Mouse (Mus musculus) midbrain, embryonic 15.5 days (tissue): Measurements from ENCODE around the gene Hoxc13. TPM values are rescaled to one million over a fixed set of nuclear protein-coding genes. Genes with fewer than 3 reads are reported as not detected.
A peak's percentile ranks its signal among the peaks of the same experiment; 100 is the strongest.

Source experiments
- ATAC-seq: fragments of 200-750 bp; cut with Nextera tagmentation; replicated peaks from 2 replicates; pipeline ENCODE4 v1.8.0; 2017; ENCODE audit warnings: moderate TSS enrichment
- H3K27ac ChIP-seq: fragments of 300-500 bp; sonication (generic); 2 replicates; pipeline ENCODE4 v1.5.1; 2015; ENCODE audit warnings: mild to moderate bottlenecking, inconsistent platforms
- H3K27me3 ChIP-seq: fragments of 300-500 bp; sonication (generic); replicated peaks from 2 replicates; pipeline ENCODE4 v1.6.1; 2015; ENCODE audit warnings: inconsistent platforms
- H3K36me3 ChIP-seq: fragments of 300-500 bp; sonication (generic); replicated peaks from 2 replicates; pipeline ENCODE4 v1.6.1; 2015; ENCODE audit warnings: inconsistent platforms
- H3K4me1 ChIP-seq: fragments of 300-500 bp; sonication (generic); 2 replicates; pipeline ENCODE4 v1.6.1; 2015; ENCODE audit warnings: inconsistent platforms
- H3K4me2 ChIP-seq: fragments of 300-500 bp; sonication (generic); 2 replicates; pipeline ENCODE4 v1.6.1; 2015; ENCODE audit warnings: inconsistent platforms, mild to moderate bottlenecking, moderate library complexity
- H3K4me3 ChIP-seq: fragments of 300-500 bp; sonication (generic); 2 replicates; pipeline ENCODE4 v1.5.1; 2015; ENCODE audit warnings: mild to moderate bottlenecking, inconsistent platforms
- H3K9ac ChIP-seq: fragments of 300-500 bp; sonication (generic); 2 replicates; pipeline ENCODE4 v1.6.1; 2015; ENCODE audit warnings: mild to moderate bottlenecking, inconsistent platforms
- H3K9me3 ChIP-seq: fragments of 300-500 bp; sonication (generic); 2 replicates; pipeline ENCODE4 v1.6.1; 2016; ENCODE audit warnings: inconsistent platforms
- WGBS: fragments of 180-500 bp; shearing (Covaris S2); methylation state at CpG from one replicate; pipeline ENCODE4 v1.1.7; 2015; ENCODE audit warnings: mixed read lengths; 5-methylcytosine and 5-hydroxymethylcytosine counted together
- polyA plus RNA-seq: library from polyadenylated mRNA; unstranded; fragments of >200 nt; fragmentation: Nextera tagmentation; extraction: Ambion mirVana; gene quantifications from 2 replicates; pipeline ENCODE4 v1.2.1, GENCODE M21; 2015

The Hoxc13 gene
- polyA plus RNA-seq = not detected in 2 replicates

DNA sequence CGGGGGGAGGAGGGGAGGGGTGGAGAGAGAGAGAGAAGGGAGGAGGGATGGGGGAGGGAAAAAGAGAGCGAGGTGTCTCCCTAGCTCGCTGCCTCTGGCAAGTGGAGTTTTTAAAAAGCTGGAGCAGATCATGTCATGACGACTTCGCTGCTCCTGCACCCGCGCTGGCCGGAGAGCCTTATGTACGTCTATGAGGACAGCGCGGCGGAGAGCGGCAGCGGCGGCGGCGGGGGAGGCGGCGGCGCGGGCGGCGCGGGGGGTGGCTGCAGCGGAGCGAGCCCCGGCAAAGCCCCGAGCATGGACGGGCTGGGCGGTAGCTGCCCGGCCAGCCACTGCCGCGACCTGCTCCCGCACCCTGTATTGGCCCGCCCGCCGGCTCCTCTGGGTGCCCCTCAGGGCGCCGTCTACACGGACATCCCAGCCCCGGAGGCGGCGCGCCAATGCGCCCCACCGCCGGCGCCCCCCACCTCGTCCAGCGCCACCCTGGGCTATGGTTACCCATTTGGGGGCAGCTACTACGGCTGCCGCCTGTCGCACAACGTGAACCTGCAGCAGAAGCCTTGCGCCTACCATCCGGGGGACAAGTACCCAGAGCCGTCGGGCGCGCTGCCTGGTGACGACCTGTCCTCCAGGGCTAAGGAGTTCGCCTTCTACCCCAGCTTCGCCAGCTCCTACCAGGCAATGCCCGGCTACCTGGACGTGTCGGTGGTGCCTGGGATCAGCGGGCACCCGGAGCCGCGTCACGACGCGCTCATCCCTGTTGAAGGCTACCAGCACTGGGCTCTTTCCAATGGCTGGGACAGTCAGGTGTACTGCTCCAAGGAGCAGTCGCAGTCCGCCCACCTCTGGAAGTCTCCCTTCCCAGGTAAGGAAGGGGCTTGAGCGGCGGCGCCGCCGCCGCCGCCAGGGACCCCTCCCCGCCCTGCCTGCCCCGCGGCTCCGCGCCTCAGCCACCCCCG, at the start of gene Hoxc13:
Gene Hoxc13, plus strand, starts transcription at position 51 of the 959 bp plus-strand sequence.
- no peak within 1 kb of the TSS for H3K27ac ChIP-seq
- H3K36me3 ChIP-seq = no peaks in the 10 kb centered on the region
- under 1% methylated on average over 82 of the region's 88 CpGs for WGBS
- no peak within 1 kb of the TSS for H3K9ac ChIP-seq
- H3K4me2 ChIP-seq = peak within 1 kb of the TSS; percentile 31
- peaks cover 96% of the 10 kb centered on the region for H3K27me3 ChIP-seq
- H3K4me3 ChIP-seq = peak within 1 kb of the TSS; percentile 8; the same call in 1 of the 2 replicates
- H3K4me1 ChIP-seq = peaks cover 8% of the 10 kb centered on the region; the same call in 1 of the 2 replicates
- ATAC-seq = peak; percentile 56; the same call in 1 of the 2 replicates
- H3K9me3 ChIP-seq = no peaks in the 10 kb centered on the region

DNA sequence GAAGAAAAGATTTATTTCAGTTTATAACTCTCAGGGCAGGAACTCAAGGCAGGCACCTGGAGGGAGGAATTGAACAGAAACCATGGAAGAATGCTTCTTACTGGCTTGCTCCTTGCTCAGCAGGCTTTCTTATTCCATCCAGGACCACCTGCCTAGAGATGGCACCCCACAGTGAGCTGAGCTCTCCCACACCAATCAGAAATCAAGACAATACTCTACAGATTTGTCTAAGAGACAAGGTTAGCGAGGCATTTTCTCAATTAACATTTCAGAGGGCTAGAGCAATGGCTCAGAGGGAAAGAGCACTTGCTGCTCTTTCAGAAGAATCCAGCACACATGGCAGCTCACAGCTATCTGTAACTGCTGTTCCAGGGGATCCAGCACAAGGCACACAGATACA, 35.1 kb upstream of the Hoxc13 start:
- Histone ChIP-seq H3K27me3 (no peaks in the 10 kb centered on the region), H3K4me2 (no peak overlapping the region), H3K4me3 (no peak overlapping the region), H3K9ac (no peak overlapping the region), H3K36me3 (no peaks in the 10 kb centered on the region), H3K27ac (no peak overlapping the region), H3K4me1 (no peaks in the 10 kb centered on the region), H3K9me3 (no peaks in the 10 kb centered on the region)
- WGBS = 28% methylated on average over 1 of the region's 1 CpGs
- no peak for ATAC-seq

DNA sequence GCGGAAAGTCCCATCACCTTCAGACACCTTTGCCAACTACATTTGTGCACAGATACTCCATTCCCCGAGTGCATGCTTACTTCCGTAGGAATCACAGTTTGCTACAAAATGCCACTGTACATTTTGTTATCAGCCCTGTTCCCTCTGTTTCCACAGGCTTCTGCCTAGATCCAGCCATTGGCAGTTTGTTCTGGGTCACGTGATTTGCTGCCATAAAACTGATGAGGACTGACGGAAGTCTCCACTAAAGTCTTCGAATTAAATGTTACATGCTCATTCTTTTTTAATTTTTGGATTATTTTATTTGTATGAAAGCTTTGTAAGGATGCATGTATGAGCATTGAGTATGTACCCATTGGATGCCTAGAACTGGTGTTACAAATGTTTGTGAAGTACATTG, 25.8 kb upstream of the Hoxc13 start:
- ATAC-seq = no peak
- no peak overlapping the region for H3K4me3 ChIP-seq

DNA sequence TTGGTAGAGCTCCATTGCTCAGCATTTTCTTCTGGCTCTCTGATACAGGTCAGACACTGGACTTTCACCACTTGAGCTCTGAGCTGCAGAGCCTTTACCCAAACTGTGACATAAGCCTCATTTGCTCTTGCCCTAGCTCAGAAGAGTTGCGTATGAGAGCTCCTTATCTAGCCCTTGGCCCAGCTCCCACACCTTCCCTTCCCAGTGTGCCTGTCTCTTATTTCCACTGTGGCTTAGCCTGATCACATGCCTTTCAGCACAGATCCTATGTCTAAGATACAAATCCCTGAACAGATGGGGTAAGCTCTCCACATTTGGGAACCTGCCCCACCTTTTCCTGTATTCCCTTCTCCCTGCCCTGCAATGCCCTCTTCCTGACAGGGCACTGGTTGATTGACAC, 16.0 kb upstream of the Hoxc13 start:
- WGBS = 70% methylated on average over 1 of the region's 1 CpGs
- no peak for ATAC-seq
- Histone ChIP-seq H3K27me3 (peaks cover 82% of the 10 kb centered on the region), H3K4me3 (no peak overlapping the region), H3K27ac (no peak overlapping the region), H3K9ac (no peak overlapping the region), H3K4me2 (no peak overlapping the region), H3K9me3 (no peaks in the 10 kb centered on the region), H3K36me3 (no peaks in the 10 kb centered on the region), H3K4me1 (no peaks in the 10 kb centered on the region)

More for the DNA sequence above, 25.8 kb upstream of the Hoxc13 start:
- 93% methylated on average over 6 of the region's 6 CpGs for WGBS
- Histone ChIP-seq H3K4me1 (no peaks in the 10 kb centered on the region), H3K9ac (no peak overlapping the region), H3K9me3 (no peaks in the 10 kb centered on the region), H3K4me2 (no peak overlapping the region), H3K36me3 (no peaks in the 10 kb centered on the region), H3K27ac (no peak overlapping the region), H3K27me3 (peaks cover 4% of the 10 kb centered on the region; the same call in 1 of the 2 replicates)

DNA sequence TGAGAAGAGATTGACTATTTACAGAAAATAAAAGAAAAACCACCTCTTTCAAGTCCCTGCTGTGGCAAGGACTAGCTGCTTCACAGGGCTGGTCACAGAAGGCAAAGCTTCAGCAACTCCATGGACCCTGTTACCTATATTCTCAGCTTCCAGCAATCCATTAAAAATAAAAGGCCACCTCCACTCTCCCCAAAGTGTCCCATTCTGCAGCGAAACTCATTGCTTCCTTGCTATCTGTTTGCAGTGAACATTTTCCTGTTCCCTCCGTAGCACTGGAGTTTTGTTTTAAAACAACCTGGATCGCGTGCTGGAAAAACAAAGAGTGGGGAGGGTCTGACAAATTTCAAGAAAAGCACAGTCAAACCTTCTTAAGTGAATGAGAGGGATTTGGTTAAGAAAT, 11.4 kb upstream of the Hoxc13 start:
- ATAC-seq = no peak

DNA sequence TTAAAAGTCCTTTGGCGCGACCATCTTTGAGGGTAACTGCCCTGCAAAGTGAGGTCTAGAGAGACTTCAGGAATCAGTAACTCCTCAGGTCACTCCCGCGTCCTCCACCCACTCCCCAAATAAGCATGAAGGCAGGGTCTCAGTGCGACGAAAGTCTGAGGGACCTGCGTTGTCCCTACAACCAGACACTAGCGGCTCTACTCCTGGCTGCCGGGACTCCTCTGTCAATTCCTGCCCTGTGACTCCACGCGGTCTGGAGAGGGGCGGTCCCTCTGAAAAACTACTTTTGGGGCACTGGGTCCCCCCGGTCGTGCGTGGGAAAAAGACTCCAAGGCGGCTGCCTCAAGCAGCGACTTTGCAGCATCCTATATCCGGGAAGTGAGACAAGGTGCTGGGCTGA, 10.9 kb upstream of the Hoxc13 start:
- Histone ChIP-seq H3K36me3 (no peaks in the 10 kb centered on the region), H3K9ac (no peak overlapping the region), H3K4me2 (no peak overlapping the region), H3K4me1 (no peaks in the 10 kb centered on the region), H3K27me3 (peaks cover 91% of the 10 kb centered on the region), H3K4me3 (no peak overlapping the region), H3K9me3 (no peaks in the 10 kb centered on the region), H3K27ac (no peak overlapping the region)
- no peak for ATAC-seq
- 0% methylated on average over 18 of the region's 18 CpGs for WGBS

More for the DNA sequence above, 11.4 kb upstream of the Hoxc13 start:
- WGBS = under 1% methylated on average over 4 of the region's 4 CpGs
- Histone ChIP-seq H3K27ac (no peak overlapping the region), H3K9me3 (no peaks in the 10 kb centered on the region), H3K4me1 (no peaks in the 10 kb centered on the region), H3K4me3 (no peak overlapping the region), H3K9ac (no peak overlapping the region), H3K4me2 (no peak overlapping the region), H3K27me3 (peaks cover 91% of the 10 kb centered on the region), H3K36me3 (no peaks in the 10 kb centered on the region)

DNA sequence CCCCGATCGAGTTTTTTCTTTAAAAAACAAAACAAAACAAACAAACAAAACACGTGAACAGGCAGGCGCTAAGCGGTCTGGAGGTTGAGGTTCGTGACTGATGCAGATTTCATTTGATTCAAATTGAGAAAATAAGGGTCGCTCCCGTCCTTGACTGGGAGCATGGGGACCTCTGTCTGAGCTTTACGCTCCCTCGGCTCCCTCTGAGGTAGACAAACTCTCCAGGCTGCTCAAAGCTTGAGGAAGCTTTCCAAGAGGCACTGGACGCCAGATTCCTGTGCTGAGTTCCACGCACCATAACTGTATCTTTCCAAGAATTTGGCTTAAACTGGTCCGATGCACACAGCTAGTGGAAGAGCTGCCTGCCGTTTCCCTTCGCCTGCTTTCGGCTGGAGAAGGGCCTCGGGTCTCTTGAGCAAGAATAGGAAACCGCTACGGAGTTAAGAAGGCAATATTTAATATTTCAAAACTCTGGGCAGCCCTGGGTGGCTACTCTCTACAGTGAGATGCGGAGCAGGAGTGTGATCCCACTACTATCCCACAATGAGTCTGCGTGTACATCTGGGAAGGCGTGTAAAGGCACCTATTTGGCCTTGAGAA, 10.3 kb upstream of the Hoxc13 start:
- H3K4me3 ChIP-seq = no peak overlapping the region
- H3K36me3 ChIP-seq = no peaks in the 10 kb centered on the region
- H3K4me1 ChIP-seq = no peaks in the 10 kb centered on the region
- H3K4me2 ChIP-seq = no peak overlapping the region
- H3K27ac ChIP-seq = no peak overlapping the region
- no peak for ATAC-seq
- H3K9ac ChIP-seq = no peak overlapping the region
- H3K9me3 ChIP-seq = no peaks in the 10 kb centered on the region
- WGBS = under 1% methylated on average over 22 of the region's 22 CpGs
- H3K27me3 ChIP-seq = peaks cover 89% of the 10 kb centered on the region

DNA sequence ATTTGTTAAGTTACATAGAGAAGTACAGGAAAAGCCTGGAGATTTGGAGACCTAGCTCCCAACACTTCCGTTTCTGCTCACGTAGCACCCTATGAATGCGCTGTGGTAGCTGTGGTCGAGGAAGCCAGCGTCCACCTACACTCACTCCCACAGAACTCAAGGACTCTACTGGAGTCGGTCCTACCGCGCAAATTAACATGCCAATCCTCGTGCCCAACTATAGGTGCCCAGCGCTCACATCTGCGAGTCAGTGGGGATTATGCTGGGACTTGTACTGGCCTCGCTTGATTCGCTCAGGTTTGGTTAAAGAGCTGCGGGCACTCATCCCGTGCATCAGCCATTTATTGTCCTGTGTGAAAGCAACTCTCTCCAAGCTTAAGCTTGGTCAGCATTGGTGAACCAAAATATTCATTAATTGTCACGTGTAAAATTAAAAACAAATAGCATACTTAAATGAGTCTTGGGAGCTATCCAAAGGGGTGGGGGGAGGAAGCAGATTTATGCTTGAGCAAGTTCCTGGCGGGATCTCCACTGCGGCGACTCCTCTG, 7.8 kb upstream of the Hoxc13 start:
- 2% methylated on average over 19 of the region's 19 CpGs for WGBS
- no peak overlapping the region for H3K27ac ChIP-seq
- H3K36me3 ChIP-seq = no peaks in the 10 kb centered on the region
- H3K4me3 ChIP-seq = no peak overlapping the region
- peaks cover 92% of the 10 kb centered on the region for H3K27me3 ChIP-seq
- no peak overlapping the region for H3K9ac ChIP-seq
- H3K4me1 ChIP-seq = no peaks in the 10 kb centered on the region
- no peak for ATAC-seq
- no peak overlapping the region for H3K4me2 ChIP-seq
- H3K9me3 ChIP-seq = no peaks in the 10 kb centered on the region

DNA sequence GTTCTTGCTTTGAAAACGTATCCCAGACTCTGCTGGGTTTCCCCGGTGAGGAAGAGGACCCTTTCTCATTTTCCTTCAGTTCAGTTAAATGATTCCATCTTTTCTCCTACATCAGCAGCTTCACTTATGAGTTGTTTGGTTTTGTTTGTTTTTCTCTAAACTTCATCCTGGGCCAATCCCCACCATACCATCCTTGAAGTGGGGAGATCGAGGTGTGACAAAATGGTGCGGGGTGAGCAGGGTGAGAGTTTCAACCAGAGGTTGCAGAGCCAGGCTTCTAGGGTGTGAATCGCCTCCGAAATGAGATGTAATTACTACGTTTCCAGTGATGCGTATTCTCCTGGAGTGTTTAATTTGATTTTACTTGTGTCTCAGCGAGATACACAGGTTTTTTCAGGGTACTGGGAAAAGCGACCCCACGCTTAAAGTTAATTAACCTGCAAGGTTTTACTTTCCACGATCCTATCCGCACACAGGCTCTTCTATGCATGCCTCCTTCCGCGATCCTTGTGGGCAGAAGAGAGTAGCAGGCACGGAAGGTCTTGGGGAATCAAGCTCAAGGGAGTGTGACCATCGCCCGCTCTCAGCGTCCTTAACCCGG, 2.8 kb upstream of the Hoxc13 start:
- no peak overlapping the region for H3K4me2 ChIP-seq
- no peaks in the 10 kb centered on the region for H3K9me3 ChIP-seq
- ATAC-seq = no peak
- H3K36me3 ChIP-seq = no peaks in the 10 kb centered on the region
- peaks cover 92% of the 10 kb centered on the region for H3K27me3 ChIP-seq
- H3K27ac ChIP-seq = no peak overlapping the region
- peaks cover 8% of the 10 kb centered on the region; the same call in 1 of the 2 replicates for H3K4me1 ChIP-seq
- H3K9ac ChIP-seq = no peak overlapping the region
- under 1% methylated on average over 20 of the region's 20 CpGs for WGBS
- no peak overlapping the region for H3K4me3 ChIP-seq

DNA sequence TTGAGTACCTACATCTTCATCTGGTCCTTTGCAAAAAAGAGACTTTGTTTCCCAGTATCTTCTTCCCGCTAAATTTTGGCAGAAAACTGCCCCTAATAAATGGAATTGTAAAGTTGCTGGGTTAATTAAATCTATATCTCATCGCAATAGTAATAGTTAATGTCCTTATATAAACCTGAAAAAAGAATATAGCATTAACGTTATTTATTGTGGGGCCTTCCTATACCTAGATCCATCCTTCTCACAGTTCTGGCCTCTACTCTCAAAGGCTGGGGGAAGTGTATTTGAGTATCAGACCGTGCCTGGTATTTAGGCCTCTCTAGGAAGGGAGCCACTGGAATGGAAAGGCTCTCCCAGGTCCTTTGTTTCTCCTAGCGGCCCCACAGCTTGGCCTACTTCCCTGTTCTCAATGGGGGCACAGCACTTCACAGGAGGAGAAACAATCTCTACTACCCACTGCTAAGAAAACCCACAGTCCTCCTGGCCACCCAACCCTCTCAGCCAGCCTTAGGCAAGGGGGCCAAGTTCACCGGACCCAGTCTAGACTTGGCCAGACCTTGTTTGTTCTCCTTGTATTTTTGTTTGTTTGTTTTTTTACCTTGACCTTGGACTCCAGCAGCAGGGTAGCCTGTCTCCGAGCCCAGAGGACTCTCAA, 2.2 kb upstream of the Hoxc13 start:
- no peak overlapping the region for H3K4me2 ChIP-seq
- WGBS = 3% methylated on average over 7 of the region's 7 CpGs
- H3K9ac ChIP-seq = no peak overlapping the region
- no peak for ATAC-seq
- no peaks in the 10 kb centered on the region for H3K9me3 ChIP-seq
- peaks cover 8% of the 10 kb centered on the region; the same call in 1 of the 2 replicates for H3K4me1 ChIP-seq
- no peak overlapping the region for H3K27ac ChIP-seq
- H3K27me3 ChIP-seq = peaks cover 92% of the 10 kb centered on the region
- no peak overlapping the region for H3K4me3 ChIP-seq
- no peaks in the 10 kb centered on the region for H3K36me3 ChIP-seq

DNA sequence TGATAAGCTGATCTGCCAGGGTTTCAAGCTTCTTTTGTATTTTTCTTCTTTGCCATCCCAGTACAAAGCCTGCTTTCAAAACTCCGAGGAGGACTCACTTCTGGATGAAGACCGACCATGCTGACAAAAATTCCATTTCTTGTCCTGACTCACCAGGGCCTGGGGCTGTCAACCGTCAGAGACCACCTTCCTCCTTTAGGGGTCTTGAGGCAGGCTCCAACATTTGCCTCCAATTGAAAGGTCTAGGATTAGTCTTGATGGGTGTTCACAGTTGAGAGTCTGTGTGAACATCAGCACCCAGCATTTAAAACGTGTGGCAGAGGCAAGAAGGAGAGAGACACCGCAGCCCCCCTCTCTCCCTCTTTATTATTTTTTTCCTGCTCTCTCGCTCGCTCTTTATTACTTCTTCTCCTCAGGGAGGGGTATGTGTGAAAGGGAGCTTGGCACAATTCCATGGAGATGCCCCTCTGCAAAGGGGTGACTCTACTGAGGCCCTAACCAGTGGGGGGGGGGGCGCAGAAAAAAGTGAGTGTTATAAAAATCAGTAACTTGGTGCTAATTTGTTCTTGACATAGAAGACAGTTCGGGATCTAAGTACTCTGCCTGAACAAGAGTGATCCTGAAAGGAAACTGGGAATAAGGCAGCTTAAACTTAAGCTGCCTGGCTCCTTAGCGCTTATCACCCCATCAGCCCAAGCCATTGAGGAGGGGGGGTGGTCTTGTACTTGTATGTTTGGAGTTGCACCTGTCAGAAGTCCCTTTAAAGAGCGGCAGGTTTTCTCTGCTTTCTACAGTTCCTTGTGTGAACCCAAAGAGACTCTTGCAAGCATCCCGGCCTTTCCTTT, 1.3 kb upstream of the Hoxc13 start:
- Histone ChIP-seq H3K27ac (no peak overlapping the region), H3K4me1 (peaks cover 8% of the 10 kb centered on the region; the same call in 1 of the 2 replicates), H3K9ac (no peak overlapping the region), H3K4me3 (no peak overlapping the region), H3K27me3 (peaks cover 95% of the 10 kb centered on the region), H3K36me3 (no peaks in the 10 kb centered on the region), H3K4me2 (no peak overlapping the region), H3K9me3 (no peaks in the 10 kb centered on the region)
- ATAC-seq = no peak
- 1% methylated on average over 12 of the region's 12 CpGs for WGBS
